Mouse (Mus musculus) limb, embryonic 13.5 days (tissue): ENCODE data around the gene Olfr67. TPM values are rescaled to one million over a fixed set of nuclear protein-coding genes. Genes with fewer than 3 reads are reported as not detected.

Source experiments
- ATAC-seq: fragments of 200-750 bp; cut with Nextera tagmentation; 2 replicates; pipeline ENCODE4 v1.8.0; 2017; ENCODE audit warnings: low read depth, moderate number of reproducible peaks, moderate TSS enrichment; ENCODE audit not compliant: low FRiP score
- H3K27ac ChIP-seq: fragments of 300-500 bp; sonication (generic); 2 replicates; pipeline ENCODE4 v1.5.1; 2015; ENCODE audit warnings: inconsistent platforms, mild to moderate bottlenecking, moderate library complexity
- H3K27me3 ChIP-seq: fragments of 300-500 bp; sonication (generic); 2 replicates; pipeline ENCODE4 v1.6.1; 2015; ENCODE audit warnings: mild to moderate bottlenecking, inconsistent platforms
- H3K36me3 ChIP-seq: fragments of 300-500 bp; sonication (generic); 2 replicates; pipeline ENCODE4 v1.6.1; 2015; ENCODE audit warnings: inconsistent platforms, mild to moderate bottlenecking, moderate library complexity
- H3K4me1 ChIP-seq: fragments of 300-500 bp; sonication (generic); 2 replicates; pipeline ENCODE4 v1.6.1; 2015; ENCODE audit warnings: inconsistent platforms
- H3K4me2 ChIP-seq: fragments of 300-500 bp; sonication (generic); replicated peaks from 2 replicates; pipeline ENCODE4 v1.6.1; 2015; ENCODE audit warnings: inconsistent platforms, mild to moderate bottlenecking, moderate library complexity
- H3K4me3 ChIP-seq: fragments of 300-500 bp; sonication (generic); 2 replicates; pipeline ENCODE4 v1.5.1; 2015; ENCODE audit warnings: moderate library complexity, mild to moderate bottlenecking, inconsistent platforms
- H3K9ac ChIP-seq: fragments of 300-500 bp; sonication (generic); 2 replicates; pipeline ENCODE4 v1.6.1; 2015; ENCODE audit warnings: mild to moderate bottlenecking, inconsistent platforms
- H3K9me3 ChIP-seq: fragments of 300-500 bp; sonication (generic); 2 replicates; pipeline ENCODE4 v1.6.1; 2016; ENCODE audit warnings: inconsistent platforms
- WGBS: fragments of 180-500 bp; shearing (Covaris S2); methylation state at CpG from one replicate; pipeline ENCODE4 v1.1.7; 2015; 5-methylcytosine and 5-hydroxymethylcytosine counted together
- polyA plus RNA-seq: library from polyadenylated mRNA; unstranded; fragments of >200 nt; fragmentation: Nextera tagmentation; extraction: Ambion mirVana; gene quantifications from 2 replicates; pipeline ENCODE4 v1.2.1, GENCODE M21; 2015

Olfr67 gene
- polyA plus RNA-seq, 1 experiment from 2014 or later, result not detected

DNA sequence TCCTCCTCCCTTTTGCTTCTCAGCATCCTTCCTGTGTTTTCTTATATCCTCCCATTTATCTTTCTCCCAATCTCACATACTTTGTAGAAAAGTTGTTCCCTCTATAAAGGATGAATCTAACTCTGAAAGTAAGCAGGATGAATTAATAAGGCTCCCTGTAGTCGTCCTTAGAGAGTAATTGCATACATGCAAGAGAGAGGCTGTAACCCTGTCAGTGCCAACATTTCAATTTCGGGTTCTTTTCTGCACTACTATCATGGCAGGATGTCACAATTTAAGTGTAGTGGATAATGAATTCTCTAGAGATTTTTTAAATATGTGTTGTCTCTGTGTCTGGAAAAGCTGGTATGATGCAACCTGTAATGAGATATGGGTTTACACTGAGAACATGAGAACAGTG, 34.4 kb downstream of the Olfr67 start, which contains the start of gene Olfr630:
Gene Olfr630 (minus strand): TSS at position 101 of the 400 bp plus-strand sequence.
- ATAC-seq, result no peak
- Histone ChIP-seq H3K27ac (no peak within 1 kb of the TSS), H3K4me1 (no peaks in the 10 kb centered on the region), H3K4me2 (no peak within 1 kb of the TSS), H3K9me3 (no peaks in the 10 kb centered on the region), H3K27me3 (no peaks in the 10 kb centered on the region), H3K4me3 (no peak within 1 kb of the TSS), H3K36me3 (no peaks in the 10 kb centered on the region), H3K9ac (no peak within 1 kb of the TSS)
- WGBS, result 45% methylated on average over 2 of the region's 2 CpGs

DNA sequence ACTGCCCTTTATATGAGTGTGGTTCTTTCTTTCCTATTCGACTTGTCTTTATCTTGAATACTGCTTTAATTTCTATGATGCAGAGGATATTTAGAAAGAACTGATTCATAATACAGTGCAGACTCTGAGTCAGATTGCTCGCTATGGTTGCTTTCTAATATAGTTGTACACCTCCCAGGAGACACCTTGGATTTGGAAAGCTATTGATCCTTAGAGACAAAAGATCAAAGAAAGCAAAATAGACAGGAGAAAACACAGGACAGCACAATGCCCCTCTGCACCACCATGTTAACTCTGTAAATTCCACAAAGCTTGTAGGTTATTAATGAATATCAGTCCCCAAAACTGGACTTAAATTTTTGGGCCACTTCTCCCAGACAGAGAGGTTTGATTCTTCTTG, 46.8 kb downstream of the Olfr67 start, which contains the start of gene Olfr629:
Gene Olfr629 (minus strand): TSS at position 101 of the 400 bp plus-strand sequence.
- no peaks in the 10 kb centered on the region for H3K36me3 ChIP-seq
- no peaks in the 10 kb centered on the region for H3K9me3 ChIP-seq
- H3K27ac ChIP-seq, result no peak within 1 kb of the TSS
- no peak within 1 kb of the TSS for H3K4me2 ChIP-seq
- H3K27me3 ChIP-seq, result no peaks in the 10 kb centered on the region
- no peak within 1 kb of the TSS for H3K4me3 ChIP-seq
- no peak for ATAC-seq
- 84% methylated on average over 2 of the region's 2 CpGs for WGBS
- H3K9ac ChIP-seq, result no peak within 1 kb of the TSS
- H3K4me1 ChIP-seq, result no peaks in the 10 kb centered on the region

Other genes starting within 250 kb of the Olfr67 start
- not detected in 2 replicates for gene Olfr612, start 249.1 kb downstream of the Olfr67 start, polyA plus RNA-seq
- not detected in 2 replicates for gene Olfr613, start 243.7 kb downstream of the Olfr67 start, polyA plus RNA-seq
- not detected in 2 replicates for gene Olfr615, start 235.7 kb downstream of the Olfr67 start, polyA plus RNA-seq
- gene Olfr616, start 222.7 kb downstream of the Olfr67 start, polyA plus RNA-seq, result not detected in 2 replicates
- gene Olfr617, start 218.8 kb downstream of the Olfr67 start, polyA plus RNA-seq, result not detected in 2 replicates
- not detected in 2 replicates for gene Olfr618, start 201.7 kb downstream of the Olfr67 start, polyA plus RNA-seq
- gene Olfr619, start 191.2 kb downstream of the Olfr67 start, polyA plus RNA-seq, result not detected in 2 replicates
- gene Olfr620, start 179.3 kb downstream of the Olfr67 start, polyA plus RNA-seq, result not detected in 2 replicates
- gene Olfr622, start 149.1 kb downstream of the Olfr67 start, polyA plus RNA-seq, result not detected in 2 replicates
- not detected in 2 replicates for gene Olfr623, start 128.1 kb downstream of the Olfr67 start, polyA plus RNA-seq
- gene Olfr624, start 120.6 kb downstream of the Olfr67 start, polyA plus RNA-seq, result 0.08 TPM in 1 of 2 replicates, not detected in the other
- not detected in 2 replicates for gene Olfr625-ps1, start 109.1 kb downstream of the Olfr67 start, polyA plus RNA-seq
- gene Olfr243, start 77.2 kb downstream of the Olfr67 start, polyA plus RNA-seq, result not detected in 2 replicates
- gene Olfr628, start 61.4 kb downstream of the Olfr67 start, polyA plus RNA-seq, result not detected in 2 replicates
- not detected in 2 replicates for gene Olfr629, start 46.9 kb downstream of the Olfr67 start, polyA plus RNA-seq
- gene Olfr630, start 34.5 kb downstream of the Olfr67 start, polyA plus RNA-seq, result not detected in 2 replicates
- gene Olfr69, start 20.2 kb downstream of the Olfr67 start, polyA plus RNA-seq, result not detected in 2 replicates
- gene Olfr68, start 12.1 kb downstream of the Olfr67 start, polyA plus RNA-seq, result not detected in 2 replicates
- 1,810 and 1,860 TPM in 2 replicates for gene Hbb-bt, start 22.2 kb upstream of the Olfr67 start, polyA plus RNA-seq
- 3,715 and 3,820 TPM in 2 replicates for gene Hbb-bs, start 36.3 kb upstream of the Olfr67 start, polyA plus RNA-seq
- gene Hbb-bh2, start 48.7 kb upstream of the Olfr67 start, polyA plus RNA-seq, result not detected in 2 replicates
- gene Hbb-bh1, start 51.3 kb upstream of the Olfr67 start, polyA plus RNA-seq, result 61.1 and 82.5 TPM in 2 replicates
- gene Hbb-y, start 61.4 kb upstream of the Olfr67 start, polyA plus RNA-seq, result 6,754 and 6,825 TPM in 2 replicates
- gene Olfr66, start 94.4 kb upstream of the Olfr67 start, polyA plus RNA-seq, result not detected in 2 replicates
- gene Olfr64, start 102.7 kb upstream of the Olfr67 start, polyA plus RNA-seq, result not detected in 2 replicates
- not detected in 2 replicates for gene Olfr65, start 111.7 kb upstream of the Olfr67 start, polyA plus RNA-seq
- gene Olfr631, start 137.0 kb upstream of the Olfr67 start, polyA plus RNA-seq, result not detected in 2 replicates
- gene Olfr632, start 142.5 kb upstream of the Olfr67 start, polyA plus RNA-seq, result not detected in 2 replicates
- not detected in 2 replicates for gene Olfr633, start 152.6 kb upstream of the Olfr67 start, polyA plus RNA-seq
- gene Olfr635, start 179.3 kb upstream of the Olfr67 start, polyA plus RNA-seq, result not detected in 2 replicates
- not detected in 2 replicates for gene Olfr638, start 206.9 kb upstream of the Olfr67 start, polyA plus RNA-seq
- 0.04 TPM in 1 of 2 replicates, not detected in the other for gene Olfr639, start 225.5 kb upstream of the Olfr67 start, polyA plus RNA-seq
- gene Olfr640, start 233.8 kb upstream of the Olfr67 start, polyA plus RNA-seq, result not detected in 2 replicates
- gene Olfr641, start 243.6 kb upstream of the Olfr67 start, polyA plus RNA-seq, result not detected in 2 replicates